Mouse (Mus musculus) kidney, adult 18-20 months (tissue): ENCODE results near the gene Tcf12.

Experiments
- DNase-seq: peaks from one replicate; pipeline ENCODE4 v3.0.0; 2021

Gene Tcf12

GRCm38 (mm10) chr9:72111622-72112550 is at the start of gene Tcf12:
TSS of gene Tcf12 (minus strand) at chr9:72111871.
- DNase-seq = peak; percentile 89

- DNase-seq = no peak
These were observed 46.7 kb upstream of the Tcf12 start for GRCm38 (mm10) chr9:72158392-72158791.

GRCm38 (mm10) chr9:72157091-72157490 is 45.4 kb upstream of the Tcf12 start:
- DNase-seq = no peak

- DNase-seq = no peak
These were observed 43.8 kb upstream of the Tcf12 start for GRCm38 (mm10) chr9:72155250-72156138.

GRCm38 (mm10) chr9:72144148-72144547 is 32.5 kb upstream of the Tcf12 start:
- no peak for DNase-seq

GRCm38 (mm10) chr9:72137899-72138298 is 26.2 kb upstream of the Tcf12 start:
- no peak for DNase-seq

GRCm38 (mm10) chr9:72133772-72134245 is 22.1 kb upstream of the Tcf12 start:
- DNase-seq = no peak

GRCm38 (mm10) chr9:72133089-72133771 is 21.6 kb upstream of the Tcf12 start:
- peak; percentile 92 for DNase-seq

GRCm38 (mm10) chr9:72132728-72133088 is 21.0 kb upstream of the Tcf12 start:
- DNase-seq = no peak

GRCm38 (mm10) chr9:72129884-72130283 is 18.2 kb upstream of the Tcf12 start:
- DNase-seq = no peak

- no peak for DNase-seq
These were observed 13.8 kb upstream of the Tcf12 start for GRCm38 (mm10) chr9:72125442-72125841.

- no peak for DNase-seq
These were observed 6.8 kb upstream of the Tcf12 start for GRCm38 (mm10) chr9:72118490-72118889.

GRCm38 (mm10) chr9:72111004-72111621 is 558 bp downstream of the Tcf12 start:
- DNase-seq = peak; percentile 78

- DNase-seq = peak; percentile 62
These were observed 1.1 kb downstream of the Tcf12 start for GRCm38 (mm10) chr9:72110627-72111003.

GRCm38 (mm10) chr9:72103471-72103870 is 8.2 kb downstream of the Tcf12 start:
- DNase-seq = no peak

GRCm38 (mm10) chr9:72099945-72100685 is 11.6 kb downstream of the Tcf12 start:
- DNase-seq = no peak

- DNase-seq = no peak
These were observed 13.6 kb downstream of the Tcf12 start for GRCm38 (mm10) chr9:72098056-72098455.

GRCm38 (mm10) chr9:72097083-72097482 is 14.6 kb downstream of the Tcf12 start:
- DNase-seq = no peak

- DNase-seq = no peak
These were observed 17.0 kb downstream of the Tcf12 start for GRCm38 (mm10) chr9:72094675-72095074.

- no peak for DNase-seq
These were observed 19.5 kb downstream of the Tcf12 start for GRCm38 (mm10) chr9:72092191-72092590.

GRCm38 (mm10) chr9:72088893-72089611 is 22.6 kb downstream of the Tcf12 start:
- no peak for DNase-seq
